Mouse (Mus musculus): ENCODE results near the gene Gm21974. TPM values are rescaled to one million over a fixed set of nuclear protein-coding genes. Genes with fewer than 3 reads are reported as not detected.
A peak's percentile ranks its signal among the peaks of the same experiment; 100 is the strongest.
"Not testable (repeated sequence)": the region's sequence is repeated elsewhere in the genome, so short reads cannot be mapped to it uniquely, and the experiment has no call there.

Gene Gm21974
- total RNA-seq (2018; cell fraction: chromatin; rRNA removed), result not detected
- total RNA-seq (2018; cell fraction: cytosol; rRNA removed), result not detected
- under 1 TPM in 2 of 26 experiments, not detected in 24; 0.27 to 0.50 TPM for total RNA-seq (2018; cell fraction: nucleus; rRNA removed)
- polyA plus RNA-seq (2018), result not detected in 3 replicates

DNA sequence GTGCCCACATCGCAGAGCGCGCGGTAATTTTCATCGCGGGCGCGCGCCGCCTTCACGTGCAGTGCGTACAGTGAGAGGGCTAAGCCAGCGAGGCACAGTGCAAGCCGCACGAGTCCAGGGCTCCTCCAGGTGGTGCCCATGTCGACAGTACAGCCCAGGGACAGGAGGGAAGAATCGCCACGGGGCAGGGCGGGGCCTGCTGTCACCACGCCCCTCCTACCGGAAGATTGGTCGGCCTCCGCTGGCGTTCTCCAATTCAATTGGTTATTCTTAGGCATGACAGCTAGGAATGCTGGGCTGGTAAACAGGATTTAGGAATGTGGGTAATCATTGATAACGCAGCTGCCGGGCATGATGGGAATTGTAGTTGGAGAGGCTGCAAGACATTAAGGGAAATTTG lies at the start of gene Gm21974, which contains the start of gene Vkorc1:
Gene Gm21974, minus strand, starts transcription at position 13 of the 400 bp plus-strand sequence.
Gene Vkorc1, minus strand, starts transcription at position 176 of the 400 bp plus-strand sequence.
- Histone ChIP-seq H3K27ac (0 out of 2 replicates have a peak within 1 kb of the TSS, but pooled peaks have one; percentile 12), H3K79me2 (ENCODE audit: inconsistent target) (no peaks in the 10 kb centered on the region)
- WGBS (ENCODE audit: missing documents), result under 1% methylated on average over 26 of the region's 26 CpGs

DNA sequence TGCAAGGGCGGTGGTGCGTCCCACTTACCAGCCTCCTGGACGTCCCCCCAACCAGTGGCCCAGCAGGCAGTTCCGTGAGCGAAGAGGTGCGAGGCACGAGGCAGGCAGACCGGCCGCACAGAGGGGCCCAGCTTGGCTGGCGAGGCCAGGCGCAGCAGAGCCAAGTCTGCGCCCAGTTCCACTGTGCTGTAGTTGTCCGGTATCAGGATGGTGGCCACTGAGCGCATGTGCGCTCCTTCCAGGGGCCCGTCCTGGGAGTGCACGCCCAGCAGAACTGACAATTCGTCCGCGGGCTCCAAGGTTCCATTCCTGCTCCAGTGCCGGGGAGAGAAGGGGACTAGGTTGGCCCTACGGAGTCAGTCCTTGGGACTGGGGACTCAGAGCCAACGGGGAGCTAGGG lies 49.4 kb upstream of the Gm21974 start:
- H3K27ac ChIP-seq, result no peak overlapping the region
- H3K79me2 ChIP-seq (ENCODE audit: inconsistent target), result no peaks in the 10 kb centered on the region
- WGBS (ENCODE audit: missing documents), result 63% methylated on average over 23 of the region's 23 CpGs
- H3K4me3 ChIP-seq (ENCODE audit: inconsistent target), result no peak overlapping the region
- no peaks in the 10 kb centered on the region for H3K36me3 ChIP-seq (ENCODE audit: inconsistent target)

More for the DNA sequence above, at the start of gene Gm21974, which contains the start of gene Vkorc1:
- H3K4me3 ChIP-seq (ENCODE audit: inconsistent target), result peak within 1 kb of the TSS; percentile 58
- H3K36me3 ChIP-seq (ENCODE audit: inconsistent target), result no peaks in the 10 kb centered on the region; the same call in 1 of the 2 replicates

DNA sequence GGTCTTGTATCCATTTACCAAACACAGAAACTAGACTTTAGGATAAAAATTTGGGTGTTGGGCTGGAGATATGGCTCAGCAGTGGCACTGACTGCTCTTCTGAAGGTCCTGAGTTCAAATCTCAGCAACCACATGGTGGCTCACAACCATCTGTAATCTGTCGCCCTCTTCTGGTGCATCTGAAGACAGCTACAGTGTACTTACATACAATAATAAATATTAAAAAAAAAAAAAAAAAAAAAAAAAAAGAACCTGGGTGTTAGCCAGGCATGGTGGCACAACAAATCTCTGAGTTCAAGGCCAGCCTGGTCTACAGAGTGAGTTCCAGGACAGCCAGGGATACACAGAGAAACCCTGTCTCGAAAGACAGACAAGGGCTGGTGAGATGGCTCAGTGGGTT lies 46.8 kb upstream of the Gm21974 start:
- not testable (repeated sequence) for H3K36me3 ChIP-seq (ENCODE audit: inconsistent target); H3K79me2 ChIP-seq (ENCODE audit: inconsistent target); H3K27ac ChIP-seq; H3K4me3 ChIP-seq (ENCODE audit: inconsistent target)
- 48% methylated on average over 2 of the region's 2 CpGs for WGBS (ENCODE audit: missing documents)

DNA sequence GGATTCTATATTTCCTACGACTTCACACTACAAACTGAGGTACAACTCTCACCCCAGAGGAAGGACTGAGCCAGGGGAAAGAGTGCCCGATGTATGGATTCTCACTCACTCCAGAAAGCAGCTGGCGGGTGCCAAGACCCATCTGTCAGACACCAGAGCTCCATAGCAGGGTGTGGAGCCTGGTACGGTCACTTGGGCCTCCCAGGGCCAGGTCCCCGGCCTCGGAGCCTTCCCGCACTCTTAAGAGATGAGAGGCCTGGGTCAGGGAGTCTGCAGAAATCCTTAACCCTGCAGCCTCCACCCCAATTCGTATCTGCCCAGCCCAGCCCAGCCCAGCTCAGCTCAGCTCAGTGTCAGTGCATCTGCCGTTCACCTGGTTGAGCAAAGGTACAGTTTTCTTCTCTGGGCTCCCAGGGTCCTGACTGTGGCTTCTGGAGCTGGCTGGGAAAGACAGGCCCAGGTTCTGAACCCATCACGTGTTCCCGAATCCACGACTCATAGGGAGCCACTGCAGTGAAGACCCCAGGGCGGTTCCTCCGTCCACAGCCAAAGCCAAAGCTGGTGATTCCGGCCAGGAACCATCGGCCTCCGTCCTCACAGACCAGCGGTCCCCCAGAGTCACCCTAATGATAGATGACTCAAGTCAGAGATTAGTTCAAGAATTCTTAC lies 41.1 kb upstream of the Gm21974 start:
- Histone ChIP-seq H3K36me3 (ENCODE audit: inconsistent target) (no peaks in the 10 kb centered on the region), H3K4me3 (ENCODE audit: inconsistent target) (peak overlapping the region; percentile 23), H3K79me2 (ENCODE audit: inconsistent target) (no peaks in the 10 kb centered on the region), H3K27ac (no peak overlapping the region)
- WGBS (ENCODE audit: missing documents), result 72% methylated on average over 18 of the region's 18 CpGs

DNA sequence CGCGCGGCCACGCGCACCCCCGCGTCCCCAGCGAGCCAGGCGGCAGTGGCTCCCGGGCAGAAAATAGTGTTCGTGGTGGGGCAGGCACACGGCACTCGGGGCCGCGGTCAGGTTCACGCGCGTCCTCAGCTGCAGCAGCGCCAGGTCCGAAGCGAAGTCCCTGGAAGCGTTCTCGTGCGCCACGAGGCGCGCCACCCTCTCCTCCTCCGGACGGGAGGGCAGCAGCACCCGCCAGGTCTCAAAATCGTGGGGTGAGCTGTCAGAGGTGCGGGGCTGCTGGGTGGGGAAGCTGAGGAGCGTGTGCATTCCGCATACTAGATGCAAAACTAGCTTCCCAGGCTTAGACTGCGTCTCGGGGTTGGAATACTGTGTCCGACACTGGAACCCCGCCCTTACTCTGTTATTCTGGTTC lies 40.5 kb upstream of the Gm21974 start:
- Histone ChIP-seq H3K79me2 (ENCODE audit: inconsistent target) (no peaks in the 10 kb centered on the region), H3K4me3 (ENCODE audit: inconsistent target) (peak overlapping the region; percentile 23), H3K27ac (no peak overlapping the region), H3K36me3 (ENCODE audit: inconsistent target) (no peaks in the 10 kb centered on the region)
- WGBS (ENCODE audit: missing documents), result 1% methylated on average over 29 of the region's 38 CpGs

DNA sequence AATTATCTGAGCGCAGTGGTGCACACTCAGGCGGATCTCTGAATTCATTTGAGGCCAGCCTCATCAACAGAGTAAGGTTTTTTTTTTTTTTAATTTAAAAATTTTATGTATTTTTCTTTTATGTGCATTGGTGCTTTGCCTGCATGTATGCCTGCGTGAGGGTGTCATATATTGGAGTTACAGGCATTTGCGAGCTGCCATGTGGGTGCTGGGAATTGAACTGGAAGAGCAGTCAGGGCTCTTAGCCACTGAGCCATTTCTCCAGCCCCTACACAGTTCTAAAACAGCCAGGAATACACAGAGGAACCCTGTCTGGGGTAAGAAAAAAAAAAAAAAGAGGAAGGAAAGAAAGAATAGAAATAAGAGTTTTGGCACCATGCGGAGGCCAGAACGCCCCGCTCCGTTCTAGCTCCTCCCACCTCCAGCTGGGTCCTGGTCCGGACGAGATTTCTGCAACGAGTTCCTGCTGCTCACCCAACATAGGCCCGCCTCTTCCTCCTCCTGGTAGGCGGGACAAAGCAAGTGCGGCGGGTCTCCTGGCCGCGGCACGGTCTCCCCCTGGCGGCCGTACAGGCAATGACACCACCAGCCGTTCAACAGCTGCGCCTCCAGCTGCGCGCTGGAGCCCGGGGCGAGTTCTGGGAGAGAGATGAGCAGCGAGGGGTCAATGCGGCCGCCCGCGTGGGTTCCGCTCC lies 39.9 kb upstream of the Gm21974 start:
- no peak overlapping the region for H3K4me3 ChIP-seq (ENCODE audit: inconsistent target)
- H3K79me2 ChIP-seq (ENCODE audit: inconsistent target), result no peaks in the 10 kb centered on the region
- peak overlapping the region; percentile 53 for H3K27ac ChIP-seq
- WGBS (ENCODE audit: missing documents), result 7% methylated on average over 31 of the region's 32 CpGs
- H3K36me3 ChIP-seq (ENCODE audit: inconsistent target), result no peaks in the 10 kb centered on the region

DNA sequence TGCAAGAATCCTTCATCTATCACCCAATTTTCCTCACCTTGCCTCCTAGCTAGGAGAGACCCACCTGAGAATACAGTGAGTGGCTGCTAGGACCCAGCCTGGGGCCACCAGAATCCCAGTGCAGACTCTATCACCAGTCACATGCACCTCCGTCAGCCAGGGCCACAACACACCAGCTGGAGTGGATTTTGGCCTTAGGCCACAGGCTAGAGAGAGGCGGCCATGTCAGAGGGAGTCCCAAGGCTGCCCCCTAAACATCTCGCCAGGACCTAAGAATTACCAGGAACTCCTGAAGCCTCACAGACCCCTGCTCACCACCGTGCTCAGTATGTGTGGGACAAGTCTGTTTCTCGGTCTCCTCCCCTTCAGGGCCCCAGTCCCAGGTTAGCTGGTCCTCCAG lies 38.8 kb upstream of the Gm21974 start:
- Histone ChIP-seq H3K4me3 (ENCODE audit: inconsistent target) (no peak overlapping the region), H3K79me2 (ENCODE audit: inconsistent target) (no peaks in the 10 kb centered on the region), H3K36me3 (ENCODE audit: inconsistent target) (no peaks in the 10 kb centered on the region), H3K27ac (no peak overlapping the region)
- 92% methylated on average over 5 of the region's 5 CpGs for WGBS (ENCODE audit: missing documents)

DNA sequence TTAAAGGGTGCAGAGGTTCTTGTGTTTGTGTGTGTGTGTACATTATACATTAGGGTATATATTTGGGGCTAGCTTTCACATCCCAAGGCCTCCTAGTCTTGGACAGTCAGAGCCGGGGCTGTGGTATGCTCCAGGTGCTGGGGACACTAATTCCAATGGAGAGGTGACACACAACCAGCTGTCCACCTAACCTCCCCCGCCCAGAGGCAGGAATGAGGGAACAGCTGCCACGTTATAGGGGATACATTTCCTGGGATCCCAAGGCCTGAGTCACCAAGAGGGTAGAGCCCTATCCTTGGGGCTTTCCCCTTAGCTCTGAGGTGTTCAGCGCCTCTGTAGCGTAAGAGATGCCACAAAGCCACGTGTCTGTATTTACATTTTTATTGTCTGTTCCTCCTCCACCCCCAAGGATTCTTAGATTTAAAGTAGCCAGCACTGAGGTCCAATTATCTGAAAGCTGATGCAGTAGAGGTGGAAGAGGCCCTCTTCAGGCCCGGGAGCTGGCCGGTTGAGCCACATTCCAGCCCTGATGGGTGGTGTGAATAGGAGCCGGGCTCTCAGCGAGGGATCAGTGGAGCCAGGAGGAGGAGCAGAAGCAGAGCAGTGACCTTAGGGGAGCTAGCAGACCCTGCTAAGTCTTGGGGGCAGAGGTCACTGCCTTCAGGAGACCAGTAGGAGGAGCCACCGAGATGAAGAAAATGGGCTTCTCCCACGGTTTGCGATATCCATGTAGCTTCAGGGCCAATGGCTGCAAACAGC lies 37.2 kb upstream of the Gm21974 start:
- 86% methylated on average over 13 of the region's 13 CpGs for WGBS (ENCODE audit: missing documents)
- no peak overlapping the region for H3K27ac ChIP-seq
- H3K4me3 ChIP-seq (ENCODE audit: inconsistent target), result no peak overlapping the region
- no peaks in the 10 kb centered on the region for H3K79me2 ChIP-seq (ENCODE audit: inconsistent target)
- no peaks in the 10 kb centered on the region for H3K36me3 ChIP-seq (ENCODE audit: inconsistent target)

DNA sequence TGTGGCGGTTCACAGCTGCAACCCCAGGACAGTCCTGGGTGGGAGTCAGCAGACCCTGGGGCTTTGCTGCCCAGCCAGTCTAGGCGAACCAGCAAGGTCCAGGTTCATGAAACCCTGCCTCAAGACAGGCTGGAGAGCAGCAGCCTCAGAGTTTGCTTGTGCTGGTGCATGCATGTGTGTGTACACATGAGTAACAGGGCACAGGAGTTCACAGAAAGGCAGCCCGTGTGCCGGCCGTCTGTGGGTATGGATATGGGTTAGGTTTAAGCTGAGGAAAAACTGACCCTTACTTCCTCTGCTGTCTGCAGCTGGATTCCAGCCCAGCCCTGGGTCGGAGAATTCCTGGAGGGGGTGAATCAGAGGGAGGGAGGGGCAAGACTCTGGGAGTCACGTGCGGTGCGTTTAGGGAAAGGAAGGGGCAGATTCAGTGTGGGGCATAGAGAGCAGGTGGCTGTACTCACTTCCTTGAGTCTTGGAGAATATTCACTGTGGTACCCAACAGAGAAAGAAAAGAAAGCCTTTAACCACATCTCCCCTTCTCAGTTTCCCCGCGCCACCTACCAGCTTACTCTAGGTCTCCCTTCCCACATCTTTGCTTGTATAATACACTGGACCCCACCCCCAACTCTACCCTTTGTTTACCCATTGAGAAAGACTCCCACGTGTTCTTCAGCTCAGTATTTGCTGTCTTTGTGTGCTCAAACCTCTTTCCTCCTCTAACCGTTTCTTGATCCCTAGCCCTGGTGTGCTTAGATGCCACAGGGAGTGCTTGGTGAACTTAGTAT lies 36.3 kb upstream of the Gm21974 start:
- Histone ChIP-seq H3K27ac (no peak overlapping the region), H3K79me2 (ENCODE audit: inconsistent target) (no peaks in the 10 kb centered on the region), H3K4me3 (ENCODE audit: inconsistent target) (no peak overlapping the region), H3K36me3 (ENCODE audit: inconsistent target) (no peaks in the 10 kb centered on the region)
- WGBS (ENCODE audit: missing documents), result 51% methylated on average over 12 of the region's 13 CpGs

DNA sequence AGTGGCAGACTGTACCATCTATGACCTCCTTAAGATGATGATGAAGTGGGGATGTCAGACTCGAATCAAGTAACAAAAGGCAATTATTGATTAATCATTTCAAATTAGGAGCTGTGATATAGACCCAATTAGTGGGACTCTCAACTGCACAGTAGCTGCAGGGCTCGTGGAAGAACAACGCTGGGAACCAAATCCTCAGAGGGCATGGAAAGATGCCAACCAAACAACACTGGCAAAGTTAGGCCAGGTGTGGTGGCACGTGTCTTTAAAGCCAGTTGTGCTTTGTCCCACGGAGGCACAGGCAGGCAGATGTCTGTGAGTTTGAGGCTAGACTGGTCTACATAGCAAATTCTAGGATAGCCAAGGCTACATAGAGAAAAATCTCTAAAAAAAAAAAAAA lies 35.4 kb upstream of the Gm21974 start:
- Histone ChIP-seq H3K36me3 (ENCODE audit: inconsistent target) (peaks cover 4% of the 10 kb centered on the region; the same call in 1 of the 2 replicates), H3K4me3 (ENCODE audit: inconsistent target) (no peak overlapping the region), H3K27ac (no peak overlapping the region), H3K79me2 (ENCODE audit: inconsistent target) (no peaks in the 10 kb centered on the region)
- 93% methylated on average over 5 of the region's 5 CpGs for WGBS (ENCODE audit: missing documents)

DNA sequence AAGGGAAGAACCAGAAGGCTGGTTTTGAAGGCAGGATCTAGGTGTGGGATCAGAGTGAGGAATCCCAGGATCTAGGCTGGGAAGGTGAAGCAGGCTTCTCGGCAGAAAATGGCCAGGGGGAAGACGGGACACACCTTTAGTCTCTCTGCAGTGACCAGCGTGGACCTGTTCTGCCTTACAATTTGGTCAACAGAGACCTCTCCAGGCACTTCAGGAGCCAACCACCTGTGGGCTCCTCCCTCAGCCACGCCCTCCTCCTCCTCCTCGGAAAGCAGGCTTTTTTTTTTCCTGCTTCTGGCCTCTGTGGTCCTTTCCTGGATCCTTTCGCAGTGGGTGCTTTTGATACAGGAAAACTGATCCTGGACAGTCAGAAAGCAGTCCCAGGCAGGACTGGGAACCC lies 34.7 kb upstream of the Gm21974 start, which contains the start of gene Prss8:
Gene Prss8, minus strand, starts transcription at position 182 of the 400 bp plus-strand sequence.
- no peaks in the 10 kb centered on the region for H3K79me2 ChIP-seq (ENCODE audit: inconsistent target)
- 80% methylated on average over 5 of the region's 6 CpGs for WGBS (ENCODE audit: missing documents)
- no peak within 1 kb of the TSS for H3K27ac ChIP-seq
- peaks cover 9% of the 10 kb centered on the region; the same call in 1 of the 2 replicates for H3K36me3 ChIP-seq (ENCODE audit: inconsistent target)
- H3K4me3 ChIP-seq (ENCODE audit: inconsistent target), result no peak within 1 kb of the TSS

DNA sequence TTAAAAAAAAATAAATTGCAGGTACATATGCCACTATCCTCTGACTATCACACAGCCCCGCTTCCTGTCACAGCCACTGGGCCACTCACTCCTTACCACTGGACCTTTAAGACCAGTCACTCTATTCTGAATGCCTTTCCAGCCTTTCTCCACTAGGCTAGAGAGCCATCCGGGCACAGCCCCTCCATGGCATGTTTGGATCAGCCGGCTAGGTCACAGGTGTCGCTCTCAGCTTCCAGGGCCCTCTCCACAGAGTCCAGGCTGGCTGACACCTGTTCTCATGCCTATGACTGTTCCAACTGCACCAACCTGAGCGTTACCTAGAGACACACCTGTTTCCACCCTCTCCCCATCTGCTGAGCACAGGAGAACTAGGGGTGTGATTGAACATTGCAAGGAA lies 33.3 kb upstream of the Gm21974 start:
- WGBS (ENCODE audit: missing documents), result 97% methylated on average over 5 of the region's 5 CpGs

DNA sequence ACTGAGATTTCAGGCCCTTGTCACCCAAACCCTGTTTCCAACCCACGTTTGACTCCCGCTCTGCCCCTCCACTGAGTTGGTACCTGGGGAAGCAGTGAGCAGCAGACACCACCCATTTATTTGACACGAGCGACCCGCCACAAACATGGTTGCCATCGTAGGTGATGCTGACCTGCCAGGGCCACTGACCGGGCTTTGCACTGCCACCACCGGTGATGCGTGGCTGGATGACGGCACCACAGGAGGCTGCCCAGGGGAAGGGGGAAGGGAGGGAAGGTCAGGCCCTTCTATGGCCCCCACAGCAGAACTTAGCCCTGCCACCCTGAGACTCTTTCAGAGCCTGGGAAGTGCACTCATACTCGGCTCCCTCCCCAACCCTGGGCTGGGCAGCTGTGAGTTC lies 32.5 kb upstream of the Gm21974 start:
- WGBS (ENCODE audit: missing documents), result 100% methylated on average over 2 of the region's 11 CpGs
- peaks cover 15% of the 10 kb centered on the region; the same call in 1 of the 2 replicates for H3K36me3 ChIP-seq (ENCODE audit: inconsistent target)
- no peak overlapping the region for H3K27ac ChIP-seq

More for the DNA sequence above, 33.3 kb upstream of the Gm21974 start:
- Histone ChIP-seq H3K79me2 (ENCODE audit: inconsistent target) (no peaks in the 10 kb centered on the region), H3K4me3 (ENCODE audit: inconsistent target) (no peak overlapping the region), H3K36me3 (ENCODE audit: inconsistent target) (peaks cover 15% of the 10 kb centered on the region; the same call in 1 of the 2 replicates), H3K27ac (no peak overlapping the region)

DNA sequence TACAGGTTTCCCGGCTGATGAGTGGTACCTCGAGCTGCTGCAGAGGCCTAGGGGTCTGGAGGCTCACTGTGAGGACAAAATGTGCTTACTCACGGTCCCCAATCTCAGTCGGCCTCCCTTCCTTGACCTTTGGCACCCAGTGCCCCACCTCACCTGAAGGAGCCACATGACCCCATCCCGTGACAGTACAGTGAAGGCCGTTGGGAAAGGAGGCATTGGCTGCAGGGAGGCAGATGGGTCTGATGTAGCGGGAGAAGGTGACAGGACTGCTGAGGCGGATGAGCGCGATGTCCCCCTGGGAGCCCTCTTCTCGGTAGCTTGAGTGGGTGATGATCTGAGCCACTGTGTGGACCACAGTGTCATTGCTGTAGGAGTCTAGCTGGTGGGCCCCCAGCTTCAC lies 31.6 kb upstream of the Gm21974 start:
- Histone ChIP-seq H3K4me3 (ENCODE audit: inconsistent target) (no peak overlapping the region), H3K27ac (no peak overlapping the region), H3K36me3 (ENCODE audit: inconsistent target) (peaks cover 15% of the 10 kb centered on the region; the same call in 1 of the 2 replicates), H3K79me2 (ENCODE audit: inconsistent target) (no peaks in the 10 kb centered on the region)
- WGBS (ENCODE audit: missing documents), result 99% methylated on average over 11 of the region's 11 CpGs

More for the DNA sequence above, 32.5 kb upstream of the Gm21974 start:
- Histone ChIP-seq H3K79me2 (ENCODE audit: inconsistent target) (no peaks in the 10 kb centered on the region), H3K4me3 (ENCODE audit: inconsistent target) (no peak overlapping the region)

Measured in macrophage (primary cell).